Mouse (Mus musculus) ovary, adult 18-20 months (tissue): Measurements from ENCODE around the gene C1rl.
"Not testable (repeated sequence)": the region's sequence is repeated elsewhere in the genome, so short reads cannot be mapped to it uniquely, and the experiment has no call there.

Experiments used
- DNase-seq: peaks from one replicate; pipeline ENCODE4 v3.0.0; 2022; ENCODE audit warnings: low spot score, mixed read lengths

C1rl gene

GRCm38 (mm10) chr6:124505028-124505427 is 12.1 kb downstream of the C1rl start:
- DNase-seq = no peak

- DNase-seq = no peak
Observed at GRCm38 (mm10) chr6:124506991-124507390, 14.1 kb downstream of the C1rl start.

GRCm38 (mm10) chr6:124508292-124508691 is 15.4 kb downstream of the C1rl start:
- no peak for DNase-seq

GRCm38 (mm10) chr6:124509192-124509591 is 16.3 kb downstream of the C1rl start:
- DNase-seq = not testable (repeated sequence)

- DNase-seq = no peak
Observed at GRCm38 (mm10) chr6:124511936-124512335, 19.0 kb downstream of the C1rl start.

- DNase-seq = peak; percentile 47
Observed at GRCm38 (mm10) chr6:124512355-124512836, 19.5 kb downstream of the C1rl start, which contains the start of gene C1ra. TSS of gene C1ra (plus strand) at chr6:124512405.

GRCm38 (mm10) chr6:124517733-124518132 is 24.8 kb downstream of the C1rl start:
- not testable (repeated sequence) for DNase-seq

GRCm38 (mm10) chr6:124522082-124522481 is 29.2 kb downstream of the C1rl start:
- DNase-seq = not testable (repeated sequence)

- DNase-seq = no peak
Observed at GRCm38 (mm10) chr6:124527881-124528280, 35.0 kb downstream of the C1rl start.

- no peak for DNase-seq
Observed at GRCm38 (mm10) chr6:124531077-124531476, 38.2 kb downstream of the C1rl start.

GRCm38 (mm10) chr6:124536125-124536829 is 43.4 kb downstream of the C1rl start:
- not testable (repeated sequence) for DNase-seq

- not testable (repeated sequence) for DNase-seq
Observed at GRCm38 (mm10) chr6:124541176-124541575, 48.3 kb downstream of the C1rl start.

- DNase-seq = peak; percentile 23
Observed at GRCm38 (mm10) chr6:124542284-124542683, 49.4 kb downstream of the C1rl start, which contains the start of gene C1s1. TSS of gene C1s1 (minus strand) at chr6:124542359.

- no peak for DNase-seq
Observed at GRCm38 (mm10) chr6:124544466-124544865, 51.6 kb downstream of the C1rl start.

GRCm38 (mm10) chr6:124545425-124545824 is 52.5 kb downstream of the C1rl start:
- no peak for DNase-seq

- DNase-seq = not testable (repeated sequence)
Observed at GRCm38 (mm10) chr6:124547979-124548378, 55.1 kb downstream of the C1rl start.

- no peak for DNase-seq
Observed at GRCm38 (mm10) chr6:124549023-124549550, 56.2 kb downstream of the C1rl start.

- no peak for DNase-seq
Observed at GRCm38 (mm10) chr6:124552766-124553165, 59.9 kb downstream of the C1rl start.

- not testable (repeated sequence) for DNase-seq
Observed at GRCm38 (mm10) chr6:124555956-124556355, 63.0 kb downstream of the C1rl start.
